Mouse (Mus musculus): ENCODE measurements around the gene Tomm20l. TPM values are rescaled to one million over a fixed set of nuclear protein-coding genes. Genes with fewer than 3 reads are reported as not detected.
"Not testable (repeated sequence)": the region's sequence is repeated elsewhere in the genome, so short reads cannot be mapped to it uniquely, and the experiment has no call there.

Tomm20l gene
- polyA plus RNA-seq (2012; fragmentation: generic; extraction: Trizol), result not detected

DNA sequence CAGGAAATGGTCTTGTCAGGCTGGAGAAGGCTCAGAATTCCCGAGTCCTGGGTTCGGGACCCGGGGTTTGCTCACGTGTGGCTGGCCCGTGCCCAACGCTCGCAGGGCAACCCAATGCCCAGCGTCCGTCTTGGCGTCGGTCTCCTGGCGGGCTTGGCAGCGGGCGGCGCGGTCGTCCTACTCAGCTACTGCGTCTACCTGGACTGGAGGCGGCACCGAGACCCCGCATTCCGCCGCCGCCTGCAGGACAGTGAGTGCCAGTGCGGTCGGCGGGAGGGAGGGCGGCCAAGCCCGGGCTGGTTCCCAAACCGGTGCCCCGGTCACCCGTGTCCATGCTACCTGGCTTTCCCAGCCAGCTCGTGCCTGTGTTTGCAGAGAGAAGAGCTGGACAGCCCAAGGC is at the start of gene Tomm20l:
Gene Tomm20l, plus strand, starts transcription at position 98 of the 400 bp plus-strand sequence.
- no peak within 1 kb of the TSS for H3K4me3 ChIP-seq

DNA sequence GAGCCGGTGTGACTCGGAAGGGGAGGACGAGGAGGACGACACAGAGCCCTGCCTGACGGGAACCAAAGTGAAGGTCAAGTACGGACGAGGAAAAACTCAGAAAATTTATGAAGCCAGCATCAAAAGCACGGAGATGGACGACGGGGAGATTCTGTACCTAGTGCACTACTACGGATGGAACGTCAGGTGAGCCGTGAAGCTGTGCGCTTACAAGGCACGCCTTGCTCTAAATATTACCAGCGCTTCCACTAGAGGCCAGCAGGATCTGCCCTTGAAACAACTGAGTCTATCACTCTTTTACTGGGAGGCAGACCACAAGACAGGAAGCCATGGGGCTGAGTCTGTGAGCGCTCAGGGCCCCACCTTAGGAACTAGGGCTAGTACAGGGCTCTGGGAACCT is 41.4 kb upstream of the Tomm20l start:
- Histone ChIP-seq H3K36me3 (ENCODE audit: control insufficient read depth, insufficient read depth) (peaks cover 50% of the 10 kb centered on the region), H3K4me3 (no peak overlapping the region), H3K4me2 (ENCODE audit: low read depth) (no peak overlapping the region), H3K79me2 (ENCODE audit: control insufficient read depth, insufficient read depth) (no peaks in the 10 kb centered on the region), H3ac (ENCODE audit: control insufficient read depth, insufficient read length) (no peak overlapping the region), H3K27me3 (ENCODE audit: control insufficient read depth, insufficient read depth, insufficient read length) (no peaks in the 10 kb centered on the region)
- TF ChIP-seq REST (IDR thresholded peaks at IDR 0.05; ENCODE audit: insufficient read depth, insufficient read length) (no peak), USF1 (IDR thresholded peaks at IDR 0.05; ENCODE audit: low read depth) (no peak), POLR2A (IDR thresholded peaks at IDR 0.05; ENCODE audit: insufficient read length, low read depth) (no peak), MAX (IDR thresholded peaks at IDR 0.05; ENCODE audit: low read depth) (no peak), MYOD1 (IDR thresholded peaks at IDR 0.05; ENCODE audit: control insufficient read depth in 1 of 3, insufficient read length in 2 of 3, low read depth in 2 of 3) (no peak), MYOG (IDR thresholded peaks at IDR 0.05; ENCODE audit: control insufficient read depth in 1 of 3, insufficient read depth in 1 of 3, insufficient read length in 2 of 3, low read depth in 2 of 3) (no peak), TCF12 (IDR thresholded peaks at IDR 0.05; ENCODE audit: insufficient read depth, poor library complexity, severe bottlenecking) (no peak), TCF3 (IDR thresholded peaks at IDR 0.05; ENCODE audit: insufficient read length, low read depth) (no peak), CEBPB (IDR thresholded peaks at IDR 0.05; ENCODE audit: insufficient read depth, poor library complexity, severe bottlenecking) (no peak), E2F4 (IDR thresholded peaks at IDR 0.05; ENCODE audit: insufficient read depth) (no peak)

More for the DNA sequence above, at the start of gene Tomm20l:
- no peaks in the 10 kb centered on the region for H3K27me3 ChIP-seq (ENCODE audit: control insufficient read depth, insufficient read depth, insufficient read length)
- TF ChIP-seq USF1 (IDR thresholded peaks at IDR 0.05; ENCODE audit: low read depth) (no peak), SRF (IDR thresholded peaks at IDR 0.05; ENCODE audit: control insufficient read depth, insufficient read length, low read depth) (no peak), POLR2AphosphoS2 (IDR thresholded peaks at IDR 0.05; ENCODE audit: insufficient read length, low read depth) (no peak), MAX (IDR thresholded peaks at IDR 0.05; ENCODE audit: low read depth) (no peak), CEBPB (IDR thresholded peaks at IDR 0.05; ENCODE audit: insufficient read depth, poor library complexity, severe bottlenecking) (no peak), POLR2A (IDR thresholded peaks at IDR 0.05; ENCODE audit: insufficient read length, low read depth) (no peak), TCF3 (IDR thresholded peaks at IDR 0.05; ENCODE audit: insufficient read length, low read depth) (no peak), E2F4 (IDR thresholded peaks at IDR 0.05; ENCODE audit: insufficient read depth) (no peak), REST (IDR thresholded peaks at IDR 0.05; ENCODE audit: insufficient read depth, insufficient read length) (no peak), TCF12 (IDR thresholded peaks at IDR 0.05; ENCODE audit: insufficient read depth, poor library complexity, severe bottlenecking) (no peak)
- H3ac ChIP-seq (ENCODE audit: control insufficient read depth, insufficient read length), result no peak within 1 kb of the TSS
- H3K79me2 ChIP-seq (ENCODE audit: control insufficient read depth, insufficient read depth), result no peaks in the 10 kb centered on the region
- H3K36me3 ChIP-seq (ENCODE audit: control insufficient read depth, insufficient read depth), result no peaks in the 10 kb centered on the region
- H3K4me2 ChIP-seq (ENCODE audit: low read depth), result no peak within 1 kb of the TSS

DNA sequence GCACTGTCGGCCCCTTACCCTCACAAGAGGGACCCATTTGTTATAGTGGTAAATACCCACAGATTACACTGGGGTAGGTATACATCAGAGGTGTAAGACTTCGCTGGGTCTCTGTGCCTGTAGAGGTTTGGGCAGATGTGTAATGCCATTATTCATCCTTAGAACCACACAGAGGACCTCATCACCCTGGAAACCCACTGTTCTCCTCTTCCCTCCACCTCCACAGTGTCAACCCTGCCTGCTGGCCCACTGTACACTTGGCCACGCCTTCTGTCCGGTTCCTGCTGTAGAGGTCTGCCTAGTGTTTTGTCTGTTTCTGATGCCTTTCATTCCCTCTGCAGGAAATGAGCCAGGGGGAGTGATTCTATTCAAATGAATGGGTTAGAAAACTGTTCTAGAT is 39.2 kb upstream of the Tomm20l start:
- no peak overlapping the region for H3K4me2 ChIP-seq (ENCODE audit: low read depth)
- no peak overlapping the region for H3K4me3 ChIP-seq
- H3K79me2 ChIP-seq (ENCODE audit: control insufficient read depth, insufficient read depth), result no peaks in the 10 kb centered on the region
- H3ac ChIP-seq (ENCODE audit: control insufficient read depth, insufficient read length), result no peak overlapping the region
- peaks cover 45% of the 10 kb centered on the region for H3K36me3 ChIP-seq (ENCODE audit: control insufficient read depth, insufficient read depth)
- TF ChIP-seq REST (IDR thresholded peaks at IDR 0.05; ENCODE audit: insufficient read depth, insufficient read length) (no peak), POLR2A (IDR thresholded peaks at IDR 0.05; ENCODE audit: insufficient read length, low read depth) (no peak), CEBPB (IDR thresholded peaks at IDR 0.05; ENCODE audit: insufficient read depth, poor library complexity, severe bottlenecking) (no peak), POLR2AphosphoS2 (IDR thresholded peaks at IDR 0.05; ENCODE audit: insufficient read length, low read depth) (no peak), USF1 (IDR thresholded peaks at IDR 0.05; ENCODE audit: low read depth) (no peak)
- no peaks in the 10 kb centered on the region for H3K27me3 ChIP-seq (ENCODE audit: control insufficient read depth, insufficient read depth, insufficient read length)

DNA sequence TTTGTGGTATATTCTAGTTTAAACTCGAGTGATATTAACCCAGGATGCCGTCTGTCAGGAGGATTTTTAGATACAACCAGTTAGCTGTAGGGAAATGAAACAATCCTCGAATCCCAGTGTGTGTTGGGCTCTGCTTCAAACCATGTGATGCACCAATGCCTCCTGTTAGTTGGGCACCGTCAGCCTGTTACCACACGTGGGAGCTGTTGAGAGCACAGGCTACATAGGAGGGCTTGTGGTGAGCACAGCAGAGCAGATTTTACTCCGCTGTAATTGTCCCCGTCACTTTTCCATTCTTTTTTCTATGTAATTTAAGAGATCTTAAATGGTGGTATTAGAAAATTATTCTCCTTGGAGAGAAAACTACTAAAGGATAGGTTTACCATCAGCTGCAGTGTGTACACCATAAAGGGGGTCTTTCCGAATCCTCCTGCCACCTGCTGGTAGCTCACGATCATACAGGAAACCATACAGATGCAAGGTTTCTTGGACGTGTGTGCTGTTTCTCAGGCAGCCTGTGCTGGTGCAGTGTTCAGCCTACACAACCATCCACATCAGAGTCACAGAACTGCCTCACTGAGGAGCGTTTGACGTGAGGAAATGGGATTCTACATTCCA is 38.0 kb upstream of the Tomm20l start:
- Histone ChIP-seq H3K4me3 (no peak overlapping the region), H3K4me2 (ENCODE audit: low read depth) (no peak overlapping the region), H3K36me3 (ENCODE audit: control insufficient read depth, insufficient read depth) (peaks cover 33% of the 10 kb centered on the region), H3K79me2 (ENCODE audit: control insufficient read depth, insufficient read depth) (no peaks in the 10 kb centered on the region), H3ac (ENCODE audit: control insufficient read depth, insufficient read length) (no peak overlapping the region), H3K27me3 (ENCODE audit: control insufficient read depth, insufficient read depth, insufficient read length) (no peaks in the 10 kb centered on the region)
- TF ChIP-seq MYOD1 (IDR thresholded peaks at IDR 0.05; ENCODE audit: control insufficient read depth in 1 of 3, insufficient read length in 2 of 3, low read depth in 2 of 3), result no peak

DNA sequence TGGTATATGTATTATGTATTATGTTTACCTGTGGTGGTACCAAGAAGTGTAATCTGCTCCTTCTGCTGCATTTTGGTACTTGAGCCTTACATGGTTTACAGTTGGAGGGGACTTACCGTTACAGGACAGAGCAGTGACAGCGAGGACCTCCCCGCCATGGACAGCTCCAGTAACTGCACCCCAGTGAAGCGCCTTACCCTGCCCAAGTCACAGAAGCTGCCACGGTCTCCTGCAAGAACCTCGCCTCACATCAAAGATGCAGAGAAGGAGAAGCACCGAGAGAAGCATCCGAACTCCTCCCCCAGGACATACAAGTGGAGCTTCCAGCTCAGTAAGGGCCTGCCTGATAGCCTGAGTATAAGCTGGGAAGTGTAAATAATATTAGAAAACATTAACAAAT is 24.9 kb upstream of the Tomm20l start:
- H3ac ChIP-seq (ENCODE audit: control insufficient read depth, insufficient read length), result no peak overlapping the region
- H3K27me3 ChIP-seq (ENCODE audit: control insufficient read depth, insufficient read depth, insufficient read length), result no peaks in the 10 kb centered on the region
- H3K36me3 ChIP-seq (ENCODE audit: control insufficient read depth, insufficient read depth), result no peaks in the 10 kb centered on the region
- TF ChIP-seq SRF (IDR thresholded peaks at IDR 0.05; ENCODE audit: control insufficient read depth, insufficient read length, low read depth), result no peak
- no peak overlapping the region for H3K4me2 ChIP-seq (ENCODE audit: low read depth)
- no peak overlapping the region for H3K4me3 ChIP-seq
- H3K79me2 ChIP-seq (ENCODE audit: control insufficient read depth, insufficient read depth), result no peaks in the 10 kb centered on the region

DNA sequence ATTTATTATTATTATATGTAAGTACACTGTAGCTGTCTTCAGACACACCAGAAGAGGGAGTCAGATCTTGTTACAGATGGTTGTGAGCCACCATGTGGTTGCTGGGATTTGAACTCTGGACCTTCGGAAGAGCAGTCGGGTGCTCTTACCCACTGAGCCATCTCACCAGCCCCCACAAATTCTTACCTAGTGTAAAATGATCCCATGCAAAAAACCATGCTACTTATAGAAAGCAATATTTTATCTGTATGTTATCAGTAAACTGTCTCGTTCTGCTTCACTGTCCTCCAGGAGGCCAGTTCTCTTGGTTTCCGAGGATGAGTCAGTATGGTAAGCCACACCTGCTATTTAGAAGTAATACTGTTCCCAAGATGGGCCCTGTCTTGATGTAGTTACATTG is 7.0 kb upstream of the Tomm20l start:
- not testable (repeated sequence) for H3K79me2 ChIP-seq (ENCODE audit: control insufficient read depth, insufficient read depth); H3K36me3 ChIP-seq (ENCODE audit: control insufficient read depth, insufficient read depth); H3K4me2 ChIP-seq (ENCODE audit: low read depth); H3K27me3 ChIP-seq (ENCODE audit: control insufficient read depth, insufficient read depth, insufficient read length); H3ac ChIP-seq (ENCODE audit: control insufficient read depth, insufficient read length); H3K4me3 ChIP-seq
